Mouse (Mus musculus) spleen, embryonic (tissue): Measurements from ENCODE around the gene Reg3g.
"Not testable (repeated sequence)": the region's sequence is repeated elsewhere in the genome, so short reads cannot be mapped to it uniquely, and the experiment has no call there.

Experiments used
- CTCF ChIA-PET: fragments of 350-600 bp; sonication (Branson Sonifier 250); formaldehyde crosslinking; loops from one replicate; lab custom pipeline; 2022; lab: Charles Lee

The Reg3g gene

GRCm38 (mm10) chr6:78468772-78469171 is at the start of gene Reg3g:
Gene Reg3g (minus strand): TSS chr6:78468872.
- CTCF ChIA-PET = no interaction called here

GRCm38 (mm10) chr6:78515777-78516446 is 47.2 kb upstream of the Reg3g start:
- CTCF ChIA-PET = no interaction called here

GRCm38 (mm10) chr6:78512833-78513232 is 44.2 kb upstream of the Reg3g start:
- CTCF ChIA-PET = no interaction called here

- CTCF ChIA-PET = no interaction called here
Measured at GRCm38 (mm10) chr6:78510173-78510900, 41.7 kb upstream of the Reg3g start.

GRCm38 (mm10) chr6:78505745-78506144 is 37.1 kb upstream of the Reg3g start:
- CTCF ChIA-PET = no interaction called here

GRCm38 (mm10) chr6:78494633-78495032 is 26.0 kb upstream of the Reg3g start:
- CTCF ChIA-PET = no interaction called here

GRCm38 (mm10) chr6:78469287-78469686 is 615 bp upstream of the Reg3g start:
- CTCF ChIA-PET = no interaction called here

- CTCF ChIA-PET = no interaction called here
Measured at GRCm38 (mm10) chr6:78463266-78463665, 5.4 kb downstream of the Reg3g start.

- CTCF ChIA-PET = no interaction called here
Measured at GRCm38 (mm10) chr6:78462360-78462759, 6.3 kb downstream of the Reg3g start.

GRCm38 (mm10) chr6:78460191-78460825 is 8.4 kb downstream of the Reg3g start:
- CTCF ChIA-PET = no interaction called here

- CTCF ChIA-PET = no interaction called here
Measured at GRCm38 (mm10) chr6:78452804-78453203, 15.9 kb downstream of the Reg3g start.

GRCm38 (mm10) chr6:78448409-78448808 is 20.3 kb downstream of the Reg3g start:
- CTCF ChIA-PET = no interaction called here

- CTCF ChIA-PET = no interaction called here
Measured at GRCm38 (mm10) chr6:78447202-78447601, 21.5 kb downstream of the Reg3g start.

- CTCF ChIA-PET = no interaction called here
Measured at GRCm38 (mm10) chr6:78425497-78425896, 43.2 kb downstream of the Reg3g start.

- CTCF ChIA-PET = not testable (repeated sequence)
Measured at GRCm38 (mm10) chr6:78422411-78422810, 46.3 kb downstream of the Reg3g start, which contains the start of gene Reg1. Gene Reg1 (plus strand): TSS chr6:78422711.
